Mouse (Mus musculus) C2C12 (cell line): ENCODE measurements at regions not wholly inside any gene's neighbourhood (a gene's known extent, or its start where the extent isn't known, plus 50 kb on each side); places are given as distances from the start of the nearest gene placed in this dataset.

Experiments
- CEBPB ChIP-seq: IDR thresholded peaks from one replicate; pipeline ENCODE4 v1.6.1; 2011; ENCODE audit warnings: low read depth, mild to moderate bottlenecking, control low read depth, moderate library complexity
- CTCF ChIP-seq: IDR thresholded peaks from one replicate; pipeline ENCODE4 v1.5.1; 2011; ENCODE audit not compliant: control insufficient read depth, insufficient read depth, insufficient read length
- MAX ChIP-seq: IDR thresholded peaks from one replicate; pipeline ENCODE4 v1.6.1; 2011; ENCODE audit warnings: mild to moderate bottlenecking, control low read depth
- MYOD1 ChIP-seq: IDR thresholded peaks from one replicate; pipeline ENCODE4 v1.6.1; 2011; ENCODE audit warnings: low read depth; ENCODE audit not compliant: control insufficient read depth, insufficient read length
- USF1 ChIP-seq: IDR thresholded peaks from one replicate; pipeline ENCODE4 v1.6.1; 2011; ENCODE audit warnings: low read depth, mild to moderate bottlenecking, control low read depth, moderate library complexity

DNA sequence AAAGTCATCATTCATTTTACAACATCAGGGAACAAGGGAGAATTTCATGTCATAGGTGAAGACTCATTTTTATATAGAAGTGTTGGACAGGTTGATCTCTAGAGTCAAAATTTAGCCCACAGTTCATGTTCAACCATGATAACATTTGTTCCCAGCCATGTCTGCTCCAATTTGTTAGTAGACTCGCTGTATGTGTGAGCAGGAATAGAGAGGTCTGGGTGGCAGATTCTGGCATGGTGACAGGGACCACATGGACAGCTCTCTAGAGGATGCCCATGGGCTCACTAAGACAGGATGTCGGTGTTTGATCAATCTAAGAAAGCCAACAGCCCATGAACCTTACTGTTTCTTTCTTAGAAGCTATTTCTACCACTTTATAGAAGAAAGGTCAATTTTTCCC, 159.7 kb upstream of the Tmtc1 start:
- no peak for TF ChIP-seq CTCF
- no peak for TF ChIP-seq MYOD1
- no peak for TF ChIP-seq MAX
- TF ChIP-seq USF1 = no peak
- TF ChIP-seq CEBPB = no peak
